Mouse (Mus musculus) stomach, embryonic 16.5 days (tissue): ENCODE results near the gene Gm4922. TPM values are rescaled to one million over a fixed set of nuclear protein-coding genes. Genes with fewer than 3 reads are reported as not detected.

Experiments
- ATAC-seq: fragments of 200-750 bp; cut with Nextera tagmentation; 2 replicates; pipeline ENCODE4 v1.8.0; 2017; ENCODE audit warnings: moderate number of reproducible peaks, moderate TSS enrichment; ENCODE audit not compliant: insufficient read depth, low FRiP score
- H3K27ac ChIP-seq: fragments of 300-500 bp; sonication (generic); 2 replicates; pipeline ENCODE4 v1.5.1; 2014; ENCODE audit warnings: low read length
- H3K27me3 ChIP-seq: fragments of 300-500 bp; sonication (generic); 2 replicates; pipeline ENCODE4 v1.6.1; 2014; ENCODE audit warnings: low read length, control low read depth, mixed read lengths; ENCODE audit not compliant: control insufficient read depth, insufficient read depth
- H3K36me3 ChIP-seq: fragments of 300-500 bp; sonication (generic); 2 replicates; pipeline ENCODE4 v1.6.1; 2014; ENCODE audit warnings: low read length; ENCODE audit not compliant: control insufficient read depth, insufficient read depth
- H3K4me1 ChIP-seq: fragments of 300-500 bp; sonication (generic); 2 replicates; pipeline ENCODE4 v1.6.1; 2014; ENCODE audit warnings: low read length, control low read depth, mixed read lengths; ENCODE audit not compliant: control insufficient read depth, insufficient read depth
- H3K4me2 ChIP-seq: fragments of 300-500 bp; sonication (generic); 2 replicates; pipeline ENCODE4 v1.6.1; 2014; ENCODE audit warnings: low read depth, low read length, mixed read lengths
- H3K4me3 ChIP-seq: fragments of 300-500 bp; sonication (generic); replicated peaks from 2 replicates; pipeline ENCODE4 v1.5.1; 2014; ENCODE audit warnings: mild to moderate bottlenecking, low read length
- H3K9ac ChIP-seq: fragments of 300-500 bp; sonication (generic); 2 replicates; pipeline ENCODE4 v1.6.1; 2014; ENCODE audit warnings: low read length
- H3K9me3 ChIP-seq: fragments of 300-500 bp; sonication (generic); replicated peaks from 2 replicates; pipeline ENCODE4 v1.6.1; 2016; ENCODE audit warnings: low read length, control low read depth; ENCODE audit not compliant: control insufficient read depth
- WGBS: fragments of 180-500 bp; shearing (Covaris S2); extraction: QIAGEN DNeasy Blood & Tissue Kit; methylation state at CpG from one replicate; pipeline ENCODE4 v1.1.7; 2014; 5-methylcytosine and 5-hydroxymethylcytosine counted together
- polyA plus RNA-seq: library from polyadenylated mRNA; unstranded; fragments of >200 nt; fragmentation: Nextera tagmentation; extraction: Ambion mirVana; gene quantifications from 2 replicates; pipeline ENCODE4 v1.2.1, GENCODE M21; 2015

Gm4922 gene
- polyA plus RNA-seq, 1 experiment from 2014 or later, result 0.13 TPM

DNA sequence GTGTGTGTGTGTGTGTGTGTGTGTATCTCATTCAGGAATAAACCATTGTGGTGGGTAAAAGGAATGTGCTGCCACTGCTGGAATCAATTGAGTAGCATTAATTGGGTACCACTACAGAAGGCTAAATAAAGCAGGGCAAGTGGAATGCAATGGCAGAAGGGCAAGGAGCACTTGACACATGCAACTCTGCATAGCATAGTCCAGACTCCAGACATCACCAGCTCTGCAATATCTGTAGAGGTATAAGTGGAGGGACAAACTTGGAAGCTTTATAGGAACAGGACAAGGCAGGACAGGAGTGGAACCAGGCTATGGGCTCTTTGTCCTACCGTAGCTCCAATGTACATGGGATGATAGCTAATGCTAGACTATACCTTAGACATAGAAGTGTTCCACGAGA is 25.2 kb upstream of the Gm4922 start:
- 86% methylated on average over 2 of the region's 2 CpGs for WGBS
- Histone ChIP-seq H3K4me1 (no peaks in the 10 kb centered on the region), H3K4me3 (no peak overlapping the region)

GRCm38 (mm10) chr10:18790063-18790462 is 3.5 kb upstream of the Gm4922 start:
- no peak overlapping the region for H3K9ac ChIP-seq
- H3K9me3 ChIP-seq, result no peaks in the 10 kb centered on the region
- H3K4me2 ChIP-seq, result no peak overlapping the region
- H3K36me3 ChIP-seq, result no peaks in the 10 kb centered on the region
- no peaks in the 10 kb centered on the region for H3K4me1 ChIP-seq
- H3K27ac ChIP-seq, result no peak overlapping the region
- H3K4me3 ChIP-seq, result no peak overlapping the region
- no peak for ATAC-seq
- H3K27me3 ChIP-seq, result no peaks in the 10 kb centered on the region
- 91% methylated on average over 4 of the region's 4 CpGs for WGBS

More for the DNA sequence above, 25.2 kb upstream of the Gm4922 start:
- H3K4me2 ChIP-seq, result no peak overlapping the region
- H3K36me3 ChIP-seq, result no peaks in the 10 kb centered on the region
- no peak overlapping the region for H3K9ac ChIP-seq
- no peaks in the 10 kb centered on the region for H3K27me3 ChIP-seq
- H3K27ac ChIP-seq, result no peak overlapping the region
- ATAC-seq, result no peak
- H3K9me3 ChIP-seq, result no peaks in the 10 kb centered on the region

DNA sequence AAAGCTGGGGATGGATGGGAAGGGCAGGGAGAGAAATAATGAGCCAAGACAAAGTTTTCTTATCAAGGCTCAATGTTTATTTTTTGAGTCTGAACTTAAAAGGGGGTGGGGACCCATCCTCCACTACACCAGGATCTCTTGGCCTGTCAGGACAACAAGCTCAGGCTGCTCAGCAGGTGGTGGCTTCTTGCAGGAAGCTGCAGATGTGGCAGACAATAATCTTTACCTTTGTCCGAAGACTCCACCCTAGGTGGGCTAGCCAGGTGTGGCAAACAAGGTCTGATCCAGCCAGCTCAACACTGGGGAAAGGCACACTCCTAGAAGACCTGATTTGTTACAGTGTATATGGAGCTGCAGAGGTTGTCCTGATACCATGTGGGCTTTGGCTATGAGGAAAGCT is 2.0 kb upstream of the Gm4922 start:
- no peaks in the 10 kb centered on the region for H3K4me1 ChIP-seq
- no peak overlapping the region for H3K4me3 ChIP-seq
- H3K9me3 ChIP-seq, result no peaks in the 10 kb centered on the region
- 46% methylated on average over 1 of the region's 1 CpGs for WGBS
- no peaks in the 10 kb centered on the region for H3K36me3 ChIP-seq
- no peak overlapping the region for H3K4me2 ChIP-seq
- no peak overlapping the region for H3K9ac ChIP-seq
- H3K27ac ChIP-seq, result no peak overlapping the region
- no peaks in the 10 kb centered on the region for H3K27me3 ChIP-seq
- no peak for ATAC-seq

GRCm38 (mm10) chr10:18777546-18777945 is 9.0 kb downstream of the Gm4922 start:
- Histone ChIP-seq H3K4me3 (no peak overlapping the region), H3K4me1 (no peaks in the 10 kb centered on the region), H3K9ac (no peak overlapping the region), H3K36me3 (no peaks in the 10 kb centered on the region), H3K27me3 (no peaks in the 10 kb centered on the region), H3K9me3 (no peaks in the 10 kb centered on the region), H3K4me2 (no peak overlapping the region), H3K27ac (no peak overlapping the region)
- 78% methylated on average over 3 of the region's 3 CpGs for WGBS
- no peak for ATAC-seq

- Histone ChIP-seq H3K4me2 (no peak overlapping the region), H3K27ac (no peak overlapping the region), H3K27me3 (no peaks in the 10 kb centered on the region), H3K4me1 (no peaks in the 10 kb centered on the region), H3K4me3 (no peak overlapping the region), H3K36me3 (no peaks in the 10 kb centered on the region), H3K9me3 (no peaks in the 10 kb centered on the region), H3K9ac (no peak overlapping the region)
- ATAC-seq, result no peak
- WGBS, result 63% methylated on average over 4 of the region's 4 CpGs
These were observed 13.9 kb downstream of the Gm4922 start for GRCm38 (mm10) chr10:18772537-18773179.

GRCm38 (mm10) chr10:18769909-18770308 is 16.7 kb downstream of the Gm4922 start:
- no peak overlapping the region for H3K4me3 ChIP-seq
- H3K4me1 ChIP-seq, result no peaks in the 10 kb centered on the region
- H3K36me3 ChIP-seq, result no peaks in the 10 kb centered on the region
- H3K9me3 ChIP-seq, result no peaks in the 10 kb centered on the region
- no peaks in the 10 kb centered on the region for H3K27me3 ChIP-seq
- WGBS, result 56% methylated on average over 5 of the region's 5 CpGs
- H3K27ac ChIP-seq, result no peak overlapping the region
- H3K9ac ChIP-seq, result no peak overlapping the region
- no peak for ATAC-seq
- H3K4me2 ChIP-seq, result no peak overlapping the region

DNA sequence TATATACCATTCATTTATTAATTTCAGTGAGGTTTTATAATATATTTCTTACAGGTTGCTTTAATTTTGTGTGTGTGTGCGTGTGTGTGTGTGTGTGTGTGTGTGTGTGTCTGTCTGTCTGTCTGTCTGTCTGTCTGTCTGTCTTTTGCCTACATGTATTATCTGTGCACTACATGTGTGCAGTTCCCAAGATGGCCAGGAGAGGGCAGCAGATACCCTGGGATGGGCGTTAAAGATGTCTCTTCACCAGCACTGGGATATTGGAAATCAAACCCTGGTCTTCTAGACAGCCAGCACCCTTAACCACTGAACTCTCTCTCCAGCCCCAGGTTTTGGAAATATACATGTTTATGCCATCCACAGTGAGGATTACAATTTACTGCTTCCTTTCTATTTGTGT is 26.4 kb downstream of the Gm4922 start:
- H3K9ac ChIP-seq, result no peak overlapping the region
- H3K27ac ChIP-seq, result no peak overlapping the region
- no peak overlapping the region for H3K4me2 ChIP-seq
- H3K27me3 ChIP-seq, result no peaks in the 10 kb centered on the region
- no peak overlapping the region for H3K4me3 ChIP-seq
- no peak for ATAC-seq
- H3K4me1 ChIP-seq, result no peaks in the 10 kb centered on the region
- no peaks in the 10 kb centered on the region for H3K36me3 ChIP-seq
- 0 out of 2 replicates have a peak, but pooled peaks cover 3% of the 10 kb centered on the region for H3K9me3 ChIP-seq
- WGBS, result 36% methylated on average over 2 of the region's 2 CpGs

- H3K9ac ChIP-seq, result no peak overlapping the region
- 80% methylated on average over 4 of the region's 4 CpGs for WGBS
- H3K4me3 ChIP-seq, result no peak overlapping the region
- no peak overlapping the region for H3K4me2 ChIP-seq
- H3K27me3 ChIP-seq, result no peaks in the 10 kb centered on the region
- H3K9me3 ChIP-seq, result no peaks in the 10 kb centered on the region
- H3K4me1 ChIP-seq, result no peaks in the 10 kb centered on the region
- H3K27ac ChIP-seq, result no peak overlapping the region
- H3K36me3 ChIP-seq, result no peaks in the 10 kb centered on the region
- ATAC-seq, result no peak
These were observed 36.5 kb downstream of the Gm4922 start for GRCm38 (mm10) chr10:18750057-18750456.

GRCm38 (mm10) chr10:18743286-18744142 is 43.1 kb downstream of the Gm4922 start, which contains the start of gene Arfgef3:
TSS of gene Arfgef3 (minus strand) at chr10:18743949.
- ATAC-seq, result peak; percentile 91; the same call in 1 of the 2 replicates
- peak within 1 kb of the TSS; percentile 60 for H3K4me3 ChIP-seq
- WGBS, result 2% methylated on average over 50 of the region's 50 CpGs

More at GRCm38 (mm10) chr10:18743286-18744142, 43.1 kb downstream of the Gm4922 start, which contains the start of gene Arfgef3:
- Histone ChIP-seq H3K36me3 (no peaks in the 10 kb centered on the region), H3K9ac (peak within 1 kb of the TSS; percentile 72), H3K9me3 (no peaks in the 10 kb centered on the region), H3K4me1 (no peaks in the 10 kb centered on the region), H3K4me2 (peak within 1 kb of the TSS; percentile 89), H3K27ac (no peak within 1 kb of the TSS; the same call in 1 of the 2 replicates), H3K27me3 (peaks cover 4% of the 10 kb centered on the region)
